Mouse (Mus musculus) E14TG2a.4 (cell line): Measurements from ENCODE around the gene Nckap1.
"Not testable (repeated sequence)": the region's sequence is repeated elsewhere in the genome, so short reads cannot be mapped to it uniquely, and the experiment has no call there.

Source experiments
- H3K27me3 ChIP-seq: 2 replicates; pipeline ENCODE4 v1.6.1; 2014; ENCODE audit warnings: low read length, control low read depth; ENCODE audit not compliant: insufficient read depth
- H3K36me3 ChIP-seq: 2 replicates; pipeline ENCODE4 v1.6.1; 2014; ENCODE audit warnings: low read length, control low read depth; ENCODE audit not compliant: insufficient read depth
- H3K4me1 ChIP-seq: replicated peaks from 2 replicates; pipeline ENCODE4 v1.6.1; 2014; ENCODE audit warnings: low read depth, low read length, control low read depth
- H3K4me3 ChIP-seq: replicated peaks from 2 replicates; pipeline ENCODE4 v1.5.1; 2014; ENCODE audit warnings: mild to moderate bottlenecking, low read length
- H3K9me3 ChIP-seq: 2 replicates; pipeline ENCODE4 v1.6.1; 2014; ENCODE audit warnings: low read length, control low read depth
- CTCF ChIP-seq: conservative IDR thresholded peaks from 2 replicates; pipeline ENCODE4 v1.5.1; 2014; ENCODE audit warnings: low read length
- NANOG ChIP-seq: IDR thresholded peaks from 2 replicates; pipeline ENCODE4 v1.6.1; 2014; ENCODE audit warnings: borderline replicate concordance, low read length, mixed read lengths
- POU5F1 ChIP-seq: IDR thresholded peaks from 2 replicates; pipeline ENCODE4 v1.6.1; 2014; ENCODE audit warnings: low read length, borderline replicate concordance

Nckap1 gene

GRCm38 (mm10) chr2:80547901-80548300 is 33.3 kb downstream of the Nckap1 start:
- Histone ChIP-seq H3K4me1 (no peaks in the 10 kb centered on the region; the same call in 1 of the 2 replicates), H3K27me3 (no peaks in the 10 kb centered on the region), H3K4me3 (no peak overlapping the region), H3K9me3 (no peaks in the 10 kb centered on the region), H3K36me3 (peaks cover 78% of the 10 kb centered on the region)
- no peak for TF ChIP-seq CTCF
- TF ChIP-seq NANOG: no peak
- TF ChIP-seq POU5F1: no peak

- TF ChIP-seq NANOG (no peak), CTCF (no peak), POU5F1 (no peak)
- H3K4me3 ChIP-seq: no peak overlapping the region
Measured at GRCm38 (mm10) chr2:80542801-80543200, 38.4 kb downstream of the Nckap1 start.

GRCm38 (mm10) chr2:80537156-80537555 is 44.0 kb downstream of the Nckap1 start:
- Histone ChIP-seq H3K36me3 (peaks cover 62% of the 10 kb centered on the region), H3K27me3 (no peaks in the 10 kb centered on the region), H3K4me1 (peaks cover 3% of the 10 kb centered on the region), H3K4me3 (no peak overlapping the region), H3K9me3 (no peaks in the 10 kb centered on the region)
- TF ChIP-seq CTCF (peak; percentile 32), NANOG (no peak), POU5F1 (no peak)

More at GRCm38 (mm10) chr2:80542801-80543200, 38.4 kb downstream of the Nckap1 start:
- Histone ChIP-seq H3K27me3 (no peaks in the 10 kb centered on the region), H3K36me3 (peaks cover 69% of the 10 kb centered on the region), H3K4me1 (peaks cover 3% of the 10 kb centered on the region), H3K9me3 (no peaks in the 10 kb centered on the region)

- Histone ChIP-seq H3K36me3 (peaks cover 65% of the 10 kb centered on the region), H3K9me3 (no peaks in the 10 kb centered on the region), H3K4me1 (peaks cover 3% of the 10 kb centered on the region), H3K4me3 (no peak overlapping the region), H3K27me3 (no peaks in the 10 kb centered on the region)
- no peak for TF ChIP-seq CTCF
- TF ChIP-seq NANOG: no peak
- no peak for TF ChIP-seq POU5F1
Measured at GRCm38 (mm10) chr2:80536608-80537007, 44.6 kb downstream of the Nckap1 start.

- Histone ChIP-seq H3K27me3 (no peaks in the 10 kb centered on the region), H3K36me3 (peaks cover 66% of the 10 kb centered on the region), H3K9me3 (no peaks in the 10 kb centered on the region), H3K4me3 (no peak overlapping the region), H3K4me1 (no peaks in the 10 kb centered on the region)
- no peak for TF ChIP-seq CTCF
- TF ChIP-seq NANOG: no peak
- no peak for TF ChIP-seq POU5F1
Measured at GRCm38 (mm10) chr2:80524275-80524674, 56.9 kb downstream of the Nckap1 start.

GRCm38 (mm10) chr2:80506051-80506802 is 75.0 kb downstream of the Nckap1 start:
- no peak for TF ChIP-seq CTCF
- no peak for TF ChIP-seq NANOG
- TF ChIP-seq POU5F1: no peak
- no peak overlapping the region for H3K4me3 ChIP-seq
- H3K27me3 ChIP-seq: no peaks in the 10 kb centered on the region
- H3K9me3 ChIP-seq: no peaks in the 10 kb centered on the region
- H3K4me1 ChIP-seq: no peaks in the 10 kb centered on the region
- H3K36me3 ChIP-seq: peaks cover 76% of the 10 kb centered on the region

- Histone ChIP-seq H3K9me3 (no peaks in the 10 kb centered on the region), H3K4me3 (no peak overlapping the region), H3K4me1 (no peaks in the 10 kb centered on the region), H3K36me3 (peaks cover 65% of the 10 kb centered on the region), H3K27me3 (no peaks in the 10 kb centered on the region)
- TF ChIP-seq POU5F1 (no peak), NANOG (no peak), CTCF (no peak)
Measured at GRCm38 (mm10) chr2:80502132-80502531, 79.0 kb downstream of the Nckap1 start.

- H3K4me3 ChIP-seq, H3K36me3 ChIP-seq: not testable (repeated sequence)
Measured at GRCm38 (mm10) chr2:80495304-80495703, 85.9 kb downstream of the Nckap1 start.

GRCm38 (mm10) chr2:80486851-80487250 is 94.3 kb downstream of the Nckap1 start:
- Histone ChIP-seq H3K9me3 (peaks cover 7% of the 10 kb centered on the region; the same call in 1 of the 2 replicates), H3K4me3 (no peak overlapping the region), H3K4me1 (no peaks in the 10 kb centered on the region), H3K36me3 (no peaks in the 10 kb centered on the region), H3K27me3 (no peaks in the 10 kb centered on the region)
- TF ChIP-seq CTCF: no peak
- TF ChIP-seq POU5F1: no peak
- no peak for TF ChIP-seq NANOG

More at GRCm38 (mm10) chr2:80495304-80495703, 85.9 kb downstream of the Nckap1 start:
- H3K9me3 ChIP-seq, H3K4me1 ChIP-seq, H3K27me3 ChIP-seq: not testable (repeated sequence)
